Mouse (Mus musculus) lung, postnatal 0 days (tissue): ENCODE measurements around the gene Frmd6. TPM values are rescaled to one million over a fixed set of nuclear protein-coding genes. Genes with fewer than 3 reads are reported as not detected.

ENCODE experiments used
- ATAC-seq: fragments of 200-750 bp; cut with Nextera tagmentation; 2 replicates; pipeline ENCODE4 v1.8.0; 2017; ENCODE audit warnings: moderate library complexity
- DNase-seq: peaks from one replicate; pipeline ENCODE4 v3.0.0-alpha.2; 2016; ENCODE audit warnings: low spot score
- H3K27ac ChIP-seq: fragments of 300-500 bp; sonication (generic); 2 replicates; pipeline ENCODE4 v1.5.1; 2014; ENCODE audit warnings: antibody characterized with exemption, mild to moderate bottlenecking, low read length, mixed read lengths
- H3K27me3 ChIP-seq: fragments of 300-500 bp; sonication (generic); replicated peaks from 2 replicates; pipeline ENCODE4 v1.6.1; 2014; ENCODE audit warnings: low read length, mixed read lengths; ENCODE audit not compliant: insufficient read depth
- H3K36me3 ChIP-seq: fragments of 300-500 bp; sonication (generic); 2 replicates; pipeline ENCODE4 v1.6.1; 2014; ENCODE audit warnings: low read length, mixed read lengths; ENCODE audit not compliant: insufficient read depth
- H3K4me1 ChIP-seq: fragments of 300-500 bp; sonication (generic); 2 replicates; pipeline ENCODE4 v1.6.1; 2014; ENCODE audit warnings: antibody characterized with exemption, low read depth, low read length, mixed read lengths; ENCODE audit not compliant: insufficient read depth
- H3K4me2 ChIP-seq: fragments of 300-500 bp; sonication (generic); replicated peaks from 2 replicates; pipeline ENCODE4 v1.6.1; 2014; ENCODE audit warnings: low read depth, mild to moderate bottlenecking, low read length, moderate library complexity, mixed read lengths
- H3K4me3 ChIP-seq: fragments of 300-500 bp; sonication (generic); 2 replicates; pipeline ENCODE4 v1.5.1; 2014; ENCODE audit warnings: low read depth, low read length
- H3K9ac ChIP-seq: fragments of 300-500 bp; sonication (generic); replicated peaks from 2 replicates; pipeline ENCODE4 v1.6.1; 2014; ENCODE audit warnings: low read depth, mild to moderate bottlenecking
- H3K9me3 ChIP-seq: fragments of 300-500 bp; sonication (generic); 2 replicates; pipeline ENCODE4 v1.6.1; 2016; ENCODE audit warnings: low read length, mixed read lengths
- CTCF ChIP-seq: IDR thresholded peaks from 2 replicates; pipeline ENCODE4 v1.5.1; 2016; ENCODE audit warnings: antibody characterized with exemption, mild to moderate bottlenecking
- EP300 ChIP-seq: IDR thresholded peaks from 2 replicates; pipeline ENCODE4 v1.6.1; 2016; ENCODE audit warnings: antibody characterized with exemption, mild to moderate bottlenecking, control low read depth
- WGBS: fragments of 180-500 bp; shearing (Covaris S2); extraction: QIAGEN DNeasy Blood & Tissue Kit; methylation state at CpG from one replicate; pipeline ENCODE4 v1.1.7; 2014; 5-methylcytosine and 5-hydroxymethylcytosine counted together
- polyA plus RNA-seq: library from polyadenylated mRNA; unstranded; fragments of >200 nt; fragmentation: Nextera tagmentation; extraction: Ambion mirVana; gene quantifications from 2 replicates; pipeline ENCODE4 v1.2.1, GENCODE M21; 2015

The Frmd6 gene
- polyA plus RNA-seq, 1 experiment from 2014 or later = 25.5 TPM

DNA sequence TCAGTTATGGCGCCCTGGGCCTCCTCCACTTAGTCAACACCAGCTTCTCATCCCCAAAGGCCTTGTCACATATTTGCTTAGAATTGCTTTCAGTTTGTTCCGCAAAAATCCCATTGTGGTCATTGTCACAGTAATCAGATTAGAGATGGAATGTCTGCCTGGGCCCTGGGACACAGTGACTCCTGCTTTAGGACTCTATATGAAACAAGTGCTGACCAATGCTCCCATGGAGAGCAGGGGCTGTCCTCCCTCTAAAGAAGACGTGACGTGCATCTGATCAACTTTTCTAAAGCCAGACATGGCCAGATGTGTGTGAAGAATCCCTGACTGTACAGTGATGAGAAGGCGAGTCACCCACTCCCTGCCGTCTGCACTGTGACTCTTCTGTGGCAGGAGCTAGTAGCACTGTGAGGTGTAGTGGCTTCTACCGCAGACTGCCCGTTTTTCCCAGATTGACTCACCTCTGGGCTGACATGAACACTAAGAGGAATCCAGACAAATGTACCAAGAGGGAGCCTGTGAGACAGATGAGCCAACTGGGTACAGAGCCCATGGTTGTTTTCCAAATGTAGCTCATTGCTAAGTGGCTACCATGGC, 65.7 kb downstream of the Frmd6 start:
- no peak overlapping the region for H3K4me3 ChIP-seq
- DNase-seq (no peak), ATAC-seq (no peak)
- H3K9ac ChIP-seq = no peak overlapping the region
- 90% methylated on average over 8 of the region's 8 CpGs for WGBS
- H3K9me3 ChIP-seq = no peaks in the 10 kb centered on the region
- H3K4me2 ChIP-seq = no peak overlapping the region
- peaks cover 34% of the 10 kb centered on the region for H3K36me3 ChIP-seq
- H3K27me3 ChIP-seq = no peaks in the 10 kb centered on the region
- TF ChIP-seq CTCF (no peak), EP300 (no peak)
- no peaks in the 10 kb centered on the region for H3K4me1 ChIP-seq
- no peak overlapping the region for H3K27ac ChIP-seq

DNA sequence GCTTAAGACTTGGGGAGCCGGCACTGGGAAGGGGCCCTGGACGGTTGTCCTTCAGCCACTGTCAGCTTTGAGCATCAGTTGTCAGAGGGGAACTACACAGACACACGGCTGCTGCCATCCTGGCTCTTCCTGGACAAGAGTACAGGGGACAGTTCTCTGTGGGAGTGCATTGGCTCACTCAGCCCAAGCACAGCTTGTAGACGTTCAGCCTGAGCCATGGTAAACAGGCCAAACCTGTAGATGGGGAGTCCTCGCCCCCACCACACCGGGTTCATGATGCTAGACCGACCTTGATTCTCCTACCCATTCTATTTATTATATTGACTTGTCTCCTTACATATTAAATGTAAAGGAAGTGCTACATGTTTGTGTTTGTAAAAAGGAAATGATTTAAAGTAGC, 70.0 kb downstream of the Frmd6 start:
- no peak for TF ChIP-seq CTCF
- no peak for TF ChIP-seq EP300
- no peak for DNase-seq
- Histone ChIP-seq H3K9me3 (no peaks in the 10 kb centered on the region), H3K4me1 (no peaks in the 10 kb centered on the region), H3K4me3 (no peak overlapping the region), H3K27me3 (no peaks in the 10 kb centered on the region), H3K27ac (no peak overlapping the region), H3K9ac (no peak overlapping the region), H3K4me2 (no peak overlapping the region), H3K36me3 (peaks cover 48% of the 10 kb centered on the region)
- ATAC-seq = no peak
- 81% methylated on average over 7 of the region's 7 CpGs for WGBS

DNA sequence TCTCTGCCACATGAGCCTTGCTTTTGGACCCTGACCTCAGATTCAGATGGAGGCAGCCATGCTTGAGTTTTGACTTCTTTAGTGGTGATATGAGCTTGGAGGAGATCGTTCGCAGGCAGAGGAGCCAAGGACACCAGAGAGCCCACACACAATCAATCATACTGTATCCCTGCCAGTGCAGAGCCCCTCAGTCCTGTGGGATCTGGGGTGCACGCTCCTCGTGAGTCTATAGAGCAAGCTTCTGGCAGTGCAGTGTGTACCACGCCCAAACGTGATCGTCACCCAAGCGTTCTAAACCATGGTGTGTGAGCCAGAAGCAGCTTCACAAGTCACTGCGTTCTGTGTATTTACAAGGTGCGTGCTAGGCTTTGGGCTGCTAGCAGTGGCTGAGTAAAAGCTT, 70.8 kb downstream of the Frmd6 start:
- Histone ChIP-seq H3K4me3 (no peak overlapping the region), H3K9me3 (no peaks in the 10 kb centered on the region), H3K27me3 (no peaks in the 10 kb centered on the region), H3K4me2 (no peak overlapping the region), H3K9ac (no peak overlapping the region), H3K4me1 (no peaks in the 10 kb centered on the region), H3K27ac (no peak overlapping the region), H3K36me3 (peaks cover 40% of the 10 kb centered on the region)
- ATAC-seq (no peak), DNase-seq (no peak)
- 83% methylated on average over 10 of the region's 10 CpGs for WGBS
- TF ChIP-seq CTCF (no peak), EP300 (no peak)

DNA sequence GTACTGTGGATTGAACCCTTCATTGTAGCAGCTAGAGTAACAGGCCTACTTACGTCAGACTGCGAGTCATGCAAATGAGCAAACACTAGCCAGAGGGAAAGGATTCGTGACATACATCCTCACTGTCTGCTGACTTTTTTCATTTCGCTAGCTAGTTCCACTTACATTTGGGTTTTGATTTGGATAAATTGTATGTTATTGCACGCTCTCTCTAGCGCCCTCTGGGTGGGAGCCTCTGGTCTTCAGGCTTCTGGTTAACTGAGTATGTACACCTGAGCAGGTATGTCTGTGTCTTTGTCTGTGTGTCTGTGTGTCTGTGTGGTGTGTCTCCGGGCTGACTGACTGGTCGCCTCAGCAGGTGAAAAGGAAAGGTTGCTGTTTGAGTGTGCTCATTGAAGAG, 72.1 kb downstream of the Frmd6 start:
- no peaks in the 10 kb centered on the region for H3K9me3 ChIP-seq
- H3K36me3 ChIP-seq = peaks cover 33% of the 10 kb centered on the region; the same call in 1 of the 2 replicates
- H3K4me1 ChIP-seq = no peaks in the 10 kb centered on the region
- H3K27ac ChIP-seq = no peak overlapping the region
- no peak overlapping the region for H3K4me3 ChIP-seq
- DNase-seq (no peak), ATAC-seq (no peak)
- no peaks in the 10 kb centered on the region for H3K27me3 ChIP-seq
- no peak overlapping the region for H3K9ac ChIP-seq
- H3K4me2 ChIP-seq = no peak overlapping the region
- 78% methylated on average over 8 of the region's 8 CpGs for WGBS
- TF ChIP-seq EP300 = no peak
- TF ChIP-seq CTCF = peak; percentile 60

DNA sequence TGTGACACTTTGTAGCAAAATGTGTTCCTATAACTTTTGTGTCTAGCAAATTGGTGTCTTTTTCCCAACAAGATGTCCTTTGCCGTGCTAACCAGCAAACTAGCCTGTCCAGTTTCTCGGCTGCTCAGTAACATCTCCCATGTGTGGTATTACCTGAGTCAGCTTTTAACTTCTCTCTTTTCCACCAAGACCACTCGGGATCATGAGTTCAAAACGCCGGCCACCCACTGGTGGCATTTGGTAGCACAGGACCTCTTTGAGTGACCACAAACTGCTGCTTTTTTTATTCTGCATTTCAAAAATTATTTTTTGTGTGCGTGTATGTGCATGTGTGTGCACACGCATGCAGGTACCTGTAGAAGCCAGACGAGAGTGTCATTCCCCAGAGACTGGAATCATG, 73.1 kb downstream of the Frmd6 start:
- H3K4me3 ChIP-seq = no peak overlapping the region
- WGBS = 81% methylated on average over 8 of the region's 8 CpGs
- H3K4me2 ChIP-seq = no peak overlapping the region
- no peaks in the 10 kb centered on the region for H3K27me3 ChIP-seq
- no peak overlapping the region for H3K9ac ChIP-seq
- no peak overlapping the region for H3K27ac ChIP-seq
- H3K36me3 ChIP-seq = peaks cover 28% of the 10 kb centered on the region; the same call in 1 of the 2 replicates
- no peak for ATAC-seq
- TF ChIP-seq CTCF = peak; percentile 49
- no peak for TF ChIP-seq EP300
- no peak for DNase-seq
- no peaks in the 10 kb centered on the region for H3K4me1 ChIP-seq
- no peaks in the 10 kb centered on the region for H3K9me3 ChIP-seq

DNA sequence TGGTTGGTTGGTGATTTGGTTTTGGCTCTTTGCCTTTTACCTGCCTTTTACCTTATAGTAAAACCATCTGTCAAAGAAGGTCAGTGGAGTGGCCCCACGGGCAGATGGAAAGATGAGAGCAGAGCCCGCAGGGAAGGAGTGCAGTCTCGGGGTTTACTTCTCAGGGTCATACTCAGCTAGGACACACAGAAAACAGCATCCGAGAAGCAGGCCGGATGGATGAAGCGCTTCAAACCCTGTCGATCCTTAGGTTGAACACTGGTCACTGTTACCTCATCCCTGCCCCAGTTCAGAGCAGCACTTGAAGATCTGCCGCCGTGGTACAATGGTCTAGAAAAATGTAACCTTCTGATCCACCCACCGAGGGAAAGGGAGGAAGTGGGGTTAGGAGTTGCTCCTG, 79.2 kb downstream of the Frmd6 start:
- whole genome bisulfite sequencing = 85% methylated on average over 10 of the region's 10 CpGs
- Histone ChIP-seq H3K4me1 (no peaks in the 10 kb centered on the region), H3K27me3 (no peaks in the 10 kb centered on the region), H3K36me3 (no peaks in the 10 kb centered on the region; the same call in 1 of the 2 replicates), H3K4me3 (no peak overlapping the region), H3K9ac (no peak overlapping the region), H3K27ac (no peak overlapping the region), H3K9me3 (no peaks in the 10 kb centered on the region), H3K4me2 (no peak overlapping the region)
- DNase-seq (no peak), ATAC-seq (no peak)
- TF ChIP-seq EP300 (no peak), CTCF (no peak)

DNA sequence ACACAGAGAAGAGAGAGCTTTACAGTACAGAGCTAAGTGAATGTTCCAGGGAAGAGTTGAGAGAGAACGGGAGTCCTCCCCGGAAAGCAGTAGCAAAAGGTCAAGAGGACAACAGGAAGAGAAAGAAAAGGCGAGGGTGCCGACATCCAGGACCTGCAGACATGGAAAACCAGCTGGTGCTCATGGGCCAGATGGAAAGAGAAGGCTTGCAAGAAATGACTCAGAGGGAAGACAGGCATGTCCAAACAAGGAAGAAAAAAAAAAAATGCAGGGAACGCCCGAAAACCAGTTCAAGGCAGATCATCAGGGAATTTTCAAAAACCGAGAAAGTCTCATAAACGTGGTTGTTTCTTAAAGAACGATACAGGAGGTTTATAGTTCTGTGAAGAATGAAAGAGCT, 81.6 kb downstream of the Frmd6 start:
- Histone ChIP-seq H3K4me3 (no peak overlapping the region), H3K4me2 (no peak overlapping the region), H3K9me3 (no peaks in the 10 kb centered on the region), H3K27me3 (no peaks in the 10 kb centered on the region), H3K4me1 (no peaks in the 10 kb centered on the region), H3K27ac (no peak overlapping the region), H3K9ac (no peak overlapping the region), H3K36me3 (no peaks in the 10 kb centered on the region; the same call in 1 of the 2 replicates)
- WGBS = 45% methylated on average over 9 of the region's 9 CpGs
- ATAC-seq = peak; percentile 12; the same call in 1 of the 2 replicates
- no peak; the same call in 1 of the 2 replicates for TF ChIP-seq EP300
- DNase-seq = peak; percentile 74
